Mouse (Mus musculus): ENCODE results near the gene Mrps9. TPM values are rescaled to one million over a fixed set of nuclear protein-coding genes. Genes with fewer than 3 reads are reported as not detected.

Gene Mrps9
- polyA plus RNA-seq, 1 experiment: 30.9 TPM

GRCm38 (mm10) chr1:42894695-42895094 lies 43.7 kb downstream of the Mrps9 start:
- Histone ChIP-seq H3K27ac (ENCODE audit: insufficient read depth, low read length) (no peak overlapping the region), H3K4me1 (ENCODE audit: control insufficient read depth, insufficient read depth, low read length) (no peaks in the 10 kb centered on the region), H3K4me3 (ENCODE audit: insufficient read depth, low read length) (no peak overlapping the region)
- TF ChIP-seq POLR2A (IDR thresholded peaks at IDR 0.05; ENCODE audit: low read depth, low read length) (no peak), CTCF (IDR thresholded peaks at IDR 0.05; ENCODE audit: borderline replicate concordance, insufficient read depth, low read length) (no peak)

GRCm38 (mm10) chr1:42905148-42905547 lies 54.1 kb downstream of the Mrps9 start:
- no peak overlapping the region for H3K4me3 ChIP-seq (ENCODE audit: insufficient read depth, low read length)
- TF ChIP-seq POLR2A (IDR thresholded peaks at IDR 0.05; ENCODE audit: low read depth, low read length) (no peak), CTCF (IDR thresholded peaks at IDR 0.05; ENCODE audit: borderline replicate concordance, insufficient read depth, low read length) (no peak)
- H3K27ac ChIP-seq (ENCODE audit: insufficient read depth, low read length): no peak overlapping the region
- H3K4me1 ChIP-seq (ENCODE audit: control insufficient read depth, insufficient read depth, low read length): no peaks in the 10 kb centered on the region

- TF ChIP-seq POLR2A (IDR thresholded peaks at IDR 0.05; ENCODE audit: low read depth, low read length): no peak
- no peak for TF ChIP-seq CTCF (IDR thresholded peaks at IDR 0.05; ENCODE audit: borderline replicate concordance, insufficient read depth, low read length)
- no peak overlapping the region for H3K4me3 ChIP-seq (ENCODE audit: insufficient read depth, low read length)
- H3K4me1 ChIP-seq (ENCODE audit: control insufficient read depth, insufficient read depth, low read length): no peaks in the 10 kb centered on the region
- H3K27ac ChIP-seq (ENCODE audit: insufficient read depth, low read length): no peak overlapping the region
These were observed 55.7 kb downstream of the Mrps9 start for GRCm38 (mm10) chr1:42906696-42907095.

- TF ChIP-seq CTCF (IDR thresholded peaks at IDR 0.05; ENCODE audit: borderline replicate concordance, insufficient read depth, low read length) (no peak), POLR2A (IDR thresholded peaks at IDR 0.05; ENCODE audit: low read depth, low read length) (no peak)
- no peaks in the 10 kb centered on the region for H3K4me1 ChIP-seq (ENCODE audit: control insufficient read depth, insufficient read depth, low read length)
- H3K4me3 ChIP-seq (ENCODE audit: insufficient read depth, low read length): no peak overlapping the region
- H3K27ac ChIP-seq (ENCODE audit: insufficient read depth, low read length): no peak overlapping the region
These were observed 56.1 kb downstream of the Mrps9 start for GRCm38 (mm10) chr1:42907153-42907552.

- TF ChIP-seq CTCF (IDR thresholded peaks at IDR 0.05; ENCODE audit: borderline replicate concordance, insufficient read depth, low read length): no peak
- TF ChIP-seq POLR2A (IDR thresholded peaks at IDR 0.05; ENCODE audit: low read depth, low read length): no peak
- H3K27ac ChIP-seq (ENCODE audit: insufficient read depth, low read length): no peak overlapping the region
- peaks cover 4% of the 10 kb centered on the region for H3K4me1 ChIP-seq (ENCODE audit: control insufficient read depth, insufficient read depth, low read length)
- no peak overlapping the region for H3K4me3 ChIP-seq (ENCODE audit: insufficient read depth, low read length)
These were observed 64.0 kb downstream of the Mrps9 start for GRCm38 (mm10) chr1:42915062-42915461.

- H3K27ac ChIP-seq (ENCODE audit: insufficient read depth, low read length): no peak overlapping the region
- no peak overlapping the region for H3K4me3 ChIP-seq (ENCODE audit: insufficient read depth, low read length)
- H3K4me1 ChIP-seq (ENCODE audit: control insufficient read depth, insufficient read depth, low read length): peaks cover 4% of the 10 kb centered on the region
- TF ChIP-seq POLR2A (IDR thresholded peaks at IDR 0.05; ENCODE audit: low read depth, low read length): no peak
These were observed 65.7 kb downstream of the Mrps9 start for GRCm38 (mm10) chr1:42916719-42917118.

GRCm38 (mm10) chr1:42917908-42918307 lies 66.9 kb downstream of the Mrps9 start:
- Histone ChIP-seq H3K27ac (ENCODE audit: insufficient read depth, low read length) (no peak overlapping the region), H3K4me1 (ENCODE audit: control insufficient read depth, insufficient read depth, low read length) (peaks cover 4% of the 10 kb centered on the region), H3K4me3 (ENCODE audit: insufficient read depth, low read length) (no peak overlapping the region)
- TF ChIP-seq POLR2A (IDR thresholded peaks at IDR 0.05; ENCODE audit: low read depth, low read length): no peak
- TF ChIP-seq CTCF (IDR thresholded peaks at IDR 0.05; ENCODE audit: borderline replicate concordance, insufficient read depth, low read length): no peak

- TF ChIP-seq POLR2A (IDR thresholded peaks at IDR 0.05; ENCODE audit: low read depth, low read length): no peak
- no peak for TF ChIP-seq CTCF (IDR thresholded peaks at IDR 0.05; ENCODE audit: borderline replicate concordance, insufficient read depth, low read length)
- no peak overlapping the region for H3K4me3 ChIP-seq (ENCODE audit: insufficient read depth, low read length)
- H3K27ac ChIP-seq (ENCODE audit: insufficient read depth, low read length): no peak overlapping the region
- H3K4me1 ChIP-seq (ENCODE audit: control insufficient read depth, insufficient read depth, low read length): no peaks in the 10 kb centered on the region
These were observed 72.9 kb downstream of the Mrps9 start for GRCm38 (mm10) chr1:42923924-42924323.

GRCm38 (mm10) chr1:42933613-42934012 lies 82.6 kb downstream of the Mrps9 start:
- Histone ChIP-seq H3K4me3 (ENCODE audit: insufficient read depth, low read length) (no peak overlapping the region), H3K4me1 (ENCODE audit: control insufficient read depth, insufficient read depth, low read length) (no peaks in the 10 kb centered on the region), H3K27ac (ENCODE audit: insufficient read depth, low read length) (no peak overlapping the region)
- TF ChIP-seq POLR2A (IDR thresholded peaks at IDR 0.05; ENCODE audit: low read depth, low read length): no peak
- no peak for TF ChIP-seq CTCF (IDR thresholded peaks at IDR 0.05; ENCODE audit: borderline replicate concordance, insufficient read depth, low read length)

GRCm38 (mm10) chr1:42948486-42948885 lies 97.5 kb downstream of the Mrps9 start:
- Histone ChIP-seq H3K27ac (ENCODE audit: insufficient read depth, low read length) (no peak overlapping the region), H3K4me1 (ENCODE audit: control insufficient read depth, insufficient read depth, low read length) (no peaks in the 10 kb centered on the region), H3K4me3 (ENCODE audit: insufficient read depth, low read length) (no peak overlapping the region)
- TF ChIP-seq CTCF (IDR thresholded peaks at IDR 0.05; ENCODE audit: borderline replicate concordance, insufficient read depth, low read length) (no peak), POLR2A (IDR thresholded peaks at IDR 0.05; ENCODE audit: low read depth, low read length) (no peak)

Measured in embryonic fibroblast, embryonic 13.5 days (primary cell).